Mouse (Mus musculus) lung, postnatal 4 days (tissue): ENCODE measurements around the gene Spib.

Source experiments
- DNase-seq, 2 experiments: peaks; one replicate each; pipeline ENCODE4 v3.0.0; 2021

The Spib gene

GRCm38 (mm10) chr7:44531946-44532732 lies at the start of gene Spib:
Gene Spib (minus strand): TSS chr7:44532071.
- DNase-seq = no peak

GRCm38 (mm10) chr7:44581637-44582036 lies 49.8 kb upstream of the Spib start:
- no peak for DNase-seq

GRCm38 (mm10) chr7:44576333-44576844 lies 44.5 kb upstream of the Spib start:
- DNase-seq = no peak

- no peak for DNase-seq
These were observed 41.1 kb upstream of the Spib start for GRCm38 (mm10) chr7:44572956-44573484.

- DNase-seq = peak; percentile 74 to 81
These were observed 40.4 kb upstream of the Spib start, which contains the start of gene Napsa for GRCm38 (mm10) chr7:44572213-44572701. Gene Napsa (plus strand): TSS chr7:44572380.

- DNase-seq = no peak
These were observed 39.9 kb upstream of the Spib start for GRCm38 (mm10) chr7:44571811-44572210.

- no peak for DNase-seq
These were observed 39.1 kb upstream of the Spib start for GRCm38 (mm10) chr7:44570989-44571388.

- DNase-seq = no peak
These were observed 36.9 kb upstream of the Spib start for GRCm38 (mm10) chr7:44568803-44569202.

GRCm38 (mm10) chr7:44565414-44565813 lies 33.5 kb upstream of the Spib start:
- DNase-seq = no peak

- no peak for DNase-seq
These were observed 32.6 kb upstream of the Spib start for GRCm38 (mm10) chr7:44564486-44564885.

- peak in 1 of 2 experiments; percentile 59 for DNase-seq
These were observed 31.4 kb upstream of the Spib start for GRCm38 (mm10) chr7:44563284-44563683.

- peak; percentile 61 to 84 for DNase-seq
These were observed 28.8 kb upstream of the Spib start for GRCm38 (mm10) chr7:44560435-44561400.

GRCm38 (mm10) chr7:44557629-44558028 lies 25.8 kb upstream of the Spib start:
- no peak for DNase-seq

GRCm38 (mm10) chr7:44553826-44554225 lies 22.0 kb upstream of the Spib start, which contains the start of gene Nr1h2:
Gene Nr1h2 (minus strand): TSS chr7:44553951.
- peak; percentile 98 for DNase-seq

- DNase-seq = peak; percentile 89 to 91
These were observed 21.4 kb upstream of the Spib start for GRCm38 (mm10) chr7:44553196-44553764.

- DNase-seq = no peak
These were observed 20.5 kb upstream of the Spib start for GRCm38 (mm10) chr7:44552141-44552908.

- peak in 1 of 2 experiments; percentile 23 for DNase-seq
These were observed 19.9 kb upstream of the Spib start for GRCm38 (mm10) chr7:44551731-44552130.

- peak in 1 of 2 experiments; percentile 24 for DNase-seq
These were observed 19.4 kb upstream of the Spib start for GRCm38 (mm10) chr7:44551301-44551700.

GRCm38 (mm10) chr7:44550409-44550678 lies 18.5 kb upstream of the Spib start:
- DNase-seq = no peak

- DNase-seq = no peak
These were observed 17.9 kb upstream of the Spib start for GRCm38 (mm10) chr7:44549621-44550408.
